Mouse (Mus musculus) liver, adult 2 months (tissue): ENCODE measurements around the gene Trmt61a.

Source experiments
- CTCF ChIP-seq: fragments of 200-500 bp; IDR thresholded peaks from 2 replicates; pipeline ENCODE4 v1.5.1; 2011; ENCODE audit warnings: low read depth, low read length, control low read depth
- POLR2A ChIP-seq: fragments of 200-500 bp; IDR thresholded peaks from 2 replicates; pipeline ENCODE4 v1.6.1; 2011; ENCODE audit warnings: low read length, control low read depth; ENCODE audit not compliant: insufficient read depth; ENCODE audit errors: extremely low read depth

- TF ChIP-seq CTCF (peak; percentile 94), POLR2A (no peak)
Measured at GRCm38 (mm10) chr12:111653434-111653833, 24.5 kb upstream of the Trmt61a start.
